Mouse (Mus musculus) heart, embryonic 12.5 days (tissue): ENCODE results near the gene C1qtnf3. TPM values are rescaled to one million over a fixed set of nuclear protein-coding genes. Genes with fewer than 3 reads are reported as not detected.

ENCODE experiments used
- ATAC-seq: fragments of 200-750 bp; cut with Nextera tagmentation; 2 replicates; pipeline ENCODE4 v1.8.0; 2017; ENCODE audit warnings: moderate TSS enrichment, moderate library complexity; ENCODE audit not compliant: insufficient number of reproducible peaks, low FRiP score
- H3K27ac ChIP-seq: fragments of 300-500 bp; sonication (generic); 2 replicates; pipeline ENCODE4 v1.5.1; 2016; ENCODE audit warnings: mild to moderate bottlenecking, moderate library complexity; ENCODE audit not compliant: poor library complexity, severe bottlenecking
- H3K27me3 ChIP-seq: fragments of 300-500 bp; sonication (generic); replicated peaks from 2 replicates; pipeline ENCODE4 v1.6.1; 2016; ENCODE audit warnings: mild to moderate bottlenecking, moderate library complexity
- H3K36me3 ChIP-seq: fragments of 300-500 bp; sonication (generic); 2 replicates; pipeline ENCODE4 v1.6.1; 2016; ENCODE audit warnings: mild to moderate bottlenecking, moderate library complexity
- H3K4me1 ChIP-seq: fragments of 300-500 bp; sonication (generic); replicated peaks from 2 replicates; pipeline ENCODE4 v1.6.1; 2016; ENCODE audit warnings: mild to moderate bottlenecking
- H3K4me2 ChIP-seq: fragments of 300-500 bp; sonication (generic); 2 replicates; pipeline ENCODE4 v1.6.1; 2016; ENCODE audit warnings: mild to moderate bottlenecking, moderate library complexity
- H3K4me3 ChIP-seq: fragments of 300-500 bp; sonication (generic); 2 replicates; pipeline ENCODE4 v1.5.1; 2016; ENCODE audit warnings: mild to moderate bottlenecking
- H3K9ac ChIP-seq: fragments of 300-500 bp; sonication (generic); 2 replicates; pipeline ENCODE4 v1.6.1; 2016; ENCODE audit warnings: mild to moderate bottlenecking, moderate library complexity
- H3K9me3 ChIP-seq: fragments of 300-500 bp; sonication (generic); replicated peaks from 2 replicates; pipeline ENCODE4 v1.6.1; 2016; ENCODE audit warnings: mild to moderate bottlenecking, moderate library complexity
- WGBS: fragments of 180-500 bp; shearing (Covaris S2); methylation state at CpG from one replicate; pipeline ENCODE4 v1.1.7; 2016; 5-methylcytosine and 5-hydroxymethylcytosine counted together
- polyA plus RNA-seq: library from polyadenylated mRNA; unstranded; fragments of >200 nt; fragmentation: Nextera tagmentation; extraction: Ambion mirVana; gene quantifications from 2 replicates; pipeline ENCODE4 v1.2.1, GENCODE M21; 2016

C1qtnf3 gene
- polyA plus RNA-seq, 1 experiment from 2014 or later, result 0.14 TPM

GRCm38 (mm10) chr15:10990411-10990810 lies 38.3 kb downstream of the C1qtnf3 start:
- Histone ChIP-seq H3K4me3 (no peak overlapping the region), H3K9me3 (no peaks in the 10 kb centered on the region), H3K36me3 (peaks cover 27% of the 10 kb centered on the region), H3K4me1 (no peaks in the 10 kb centered on the region), H3K9ac (no peak overlapping the region), H3K4me2 (no peak overlapping the region), H3K27ac (no peak overlapping the region), H3K27me3 (no peaks in the 10 kb centered on the region)
- WGBS, result 44% methylated on average over 2 of the region's 2 CpGs
- ATAC-seq, result no peak

- Histone ChIP-seq H3K9me3 (no peaks in the 10 kb centered on the region), H3K9ac (no peak overlapping the region), H3K27ac (no peak overlapping the region), H3K4me2 (no peak overlapping the region), H3K36me3 (peaks cover 27% of the 10 kb centered on the region), H3K27me3 (no peaks in the 10 kb centered on the region), H3K4me1 (no peaks in the 10 kb centered on the region), H3K4me3 (no peak overlapping the region)
- 82% methylated on average over 1 of the region's 1 CpGs for WGBS
- no peak for ATAC-seq
These were observed 39.4 kb downstream of the C1qtnf3 start for GRCm38 (mm10) chr15:10991566-10991965.

- Histone ChIP-seq H3K4me2 (peak overlapping the region; percentile 30), H3K4me1 (no peaks in the 10 kb centered on the region), H3K36me3 (peaks cover 5% of the 10 kb centered on the region; the same call in 1 of the 2 replicates), H3K9me3 (no peaks in the 10 kb centered on the region), H3K27me3 (no peaks in the 10 kb centered on the region), H3K27ac (no peak overlapping the region), H3K4me3 (no peak overlapping the region), H3K9ac (no peak overlapping the region)
- WGBS, result 42% methylated on average over 5 of the region's 5 CpGs
- ATAC-seq, result no peak
These were observed 47.7 kb downstream of the C1qtnf3 start for GRCm38 (mm10) chr15:10999832-11000231.

GRCm38 (mm10) chr15:11000421-11000820 lies 48.3 kb downstream of the C1qtnf3 start, which contains the start of gene Slc45a2:
TSS of gene Slc45a2 (plus strand) at chr15:11000721.
- no peaks in the 10 kb centered on the region for H3K36me3 ChIP-seq
- H3K9me3 ChIP-seq, result no peaks in the 10 kb centered on the region
- H3K4me3 ChIP-seq, result no peak within 1 kb of the TSS
- no peak for ATAC-seq
- H3K27ac ChIP-seq, result no peak within 1 kb of the TSS
- H3K4me1 ChIP-seq, result no peaks in the 10 kb centered on the region
- H3K4me2 ChIP-seq, result peak within 1 kb of the TSS; percentile 30
- H3K9ac ChIP-seq, result no peak within 1 kb of the TSS
- 41% methylated on average over 7 of the region's 7 CpGs for WGBS
- no peaks in the 10 kb centered on the region for H3K27me3 ChIP-seq

- Histone ChIP-seq H3K36me3 (no peaks in the 10 kb centered on the region), H3K4me3 (no peak overlapping the region), H3K9me3 (no peaks in the 10 kb centered on the region), H3K27ac (no peak overlapping the region), H3K9ac (no peak overlapping the region), H3K4me1 (no peaks in the 10 kb centered on the region), H3K4me2 (no peak overlapping the region), H3K27me3 (0 out of 2 replicates have a peak, but pooled peaks cover 5% of the 10 kb centered on the region)
- ATAC-seq, result no peak
- WGBS, result 79% methylated on average over 4 of the region's 4 CpGs
These were observed 51.7 kb downstream of the C1qtnf3 start for GRCm38 (mm10) chr15:11003791-11004190.

- no peak overlapping the region for H3K4me3 ChIP-seq
- no peak overlapping the region for H3K9ac ChIP-seq
- no peaks in the 10 kb centered on the region for H3K9me3 ChIP-seq
- H3K27ac ChIP-seq, result no peak overlapping the region
- 30% methylated on average over 6 of the region's 6 CpGs for WGBS
- ATAC-seq, result no peak
- H3K4me1 ChIP-seq, result no peaks in the 10 kb centered on the region
- H3K27me3 ChIP-seq, result 0 out of 2 replicates have a peak, but pooled peaks cover 5% of the 10 kb centered on the region
- no peak overlapping the region for H3K4me2 ChIP-seq
- no peaks in the 10 kb centered on the region for H3K36me3 ChIP-seq
These were observed 52.5 kb downstream of the C1qtnf3 start for GRCm38 (mm10) chr15:11004646-11005045.

GRCm38 (mm10) chr15:11008756-11009155 lies 56.6 kb downstream of the C1qtnf3 start:
- Histone ChIP-seq H3K9me3 (no peaks in the 10 kb centered on the region), H3K9ac (no peak overlapping the region), H3K4me2 (no peak overlapping the region), H3K36me3 (no peaks in the 10 kb centered on the region), H3K4me1 (no peaks in the 10 kb centered on the region), H3K27ac (no peak overlapping the region), H3K4me3 (no peak overlapping the region), H3K27me3 (peaks cover 8% of the 10 kb centered on the region; the same call in 1 of the 2 replicates)
- ATAC-seq, result no peak
- 25% methylated on average over 5 of the region's 5 CpGs for WGBS

GRCm38 (mm10) chr15:11010976-11011548 lies 58.9 kb downstream of the C1qtnf3 start:
- no peaks in the 10 kb centered on the region for H3K4me1 ChIP-seq
- H3K36me3 ChIP-seq, result no peaks in the 10 kb centered on the region
- 82% methylated on average over 11 of the region's 11 CpGs for WGBS
- H3K9me3 ChIP-seq, result no peaks in the 10 kb centered on the region
- no peak overlapping the region for H3K27ac ChIP-seq
- no peak for ATAC-seq
- H3K9ac ChIP-seq, result no peak overlapping the region
- no peak overlapping the region for H3K4me3 ChIP-seq
- H3K27me3 ChIP-seq, result peaks cover 8% of the 10 kb centered on the region; the same call in 1 of the 2 replicates
- no peak overlapping the region for H3K4me2 ChIP-seq

- Histone ChIP-seq H3K36me3 (no peaks in the 10 kb centered on the region), H3K4me3 (no peak overlapping the region), H3K4me1 (no peaks in the 10 kb centered on the region), H3K9ac (no peak overlapping the region), H3K4me2 (no peak overlapping the region), H3K9me3 (no peaks in the 10 kb centered on the region), H3K27ac (no peak overlapping the region), H3K27me3 (peaks cover 4% of the 10 kb centered on the region; the same call in 1 of the 2 replicates)
- WGBS, result 35% methylated on average over 2 of the region's 2 CpGs
- ATAC-seq, result no peak
These were observed 62.8 kb downstream of the C1qtnf3 start for GRCm38 (mm10) chr15:11014931-11015330.

- ATAC-seq, result no peak
- H3K27ac ChIP-seq, result no peak overlapping the region
- no peaks in the 10 kb centered on the region for H3K36me3 ChIP-seq
- H3K4me2 ChIP-seq, result no peak overlapping the region
- peaks cover 10% of the 10 kb centered on the region; the same call in 1 of the 2 replicates for H3K27me3 ChIP-seq
- WGBS, result 61% methylated on average over 4 of the region's 4 CpGs
- H3K4me1 ChIP-seq, result no peaks in the 10 kb centered on the region; the same call in 1 of the 2 replicates
- no peak overlapping the region for H3K9ac ChIP-seq
- H3K9me3 ChIP-seq, result no peaks in the 10 kb centered on the region
- no peak overlapping the region for H3K4me3 ChIP-seq
These were observed 74.8 kb downstream of the C1qtnf3 start for GRCm38 (mm10) chr15:11026801-11027561.
